Mouse (Mus musculus) brain, embryonic 18.5 days (tissue): Measurements from ENCODE around the gene Heatr5b.
A peak's percentile ranks its signal among the peaks of the same experiment; 100 is the strongest.

Experiments
- DNase-seq: peaks from one replicate; pipeline ENCODE4 v3.0.0-alpha.2; 2012; ENCODE audit warnings: low read depth, low spot score

Gene Heatr5b

DNA sequence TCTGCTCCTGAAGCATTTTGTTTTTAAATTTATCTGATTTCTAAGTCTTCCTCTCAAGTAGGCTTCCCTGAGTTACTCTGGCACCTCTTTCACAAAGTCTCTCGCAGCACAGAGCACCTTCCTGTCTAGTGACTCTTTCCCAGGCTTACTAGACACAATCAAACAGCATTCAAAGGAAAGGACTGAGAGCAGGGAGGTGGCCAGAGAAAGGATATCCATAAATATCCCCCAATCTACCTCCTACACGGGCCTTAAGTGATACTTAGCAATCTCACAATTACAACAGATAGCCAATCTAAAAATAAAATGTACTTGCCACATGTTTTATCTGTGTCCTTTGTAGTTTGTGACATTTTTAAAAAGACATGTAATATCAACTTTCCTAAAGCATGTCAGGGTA is 66.2 kb downstream of the Heatr5b start:
- no peak for DNase-seq

DNA sequence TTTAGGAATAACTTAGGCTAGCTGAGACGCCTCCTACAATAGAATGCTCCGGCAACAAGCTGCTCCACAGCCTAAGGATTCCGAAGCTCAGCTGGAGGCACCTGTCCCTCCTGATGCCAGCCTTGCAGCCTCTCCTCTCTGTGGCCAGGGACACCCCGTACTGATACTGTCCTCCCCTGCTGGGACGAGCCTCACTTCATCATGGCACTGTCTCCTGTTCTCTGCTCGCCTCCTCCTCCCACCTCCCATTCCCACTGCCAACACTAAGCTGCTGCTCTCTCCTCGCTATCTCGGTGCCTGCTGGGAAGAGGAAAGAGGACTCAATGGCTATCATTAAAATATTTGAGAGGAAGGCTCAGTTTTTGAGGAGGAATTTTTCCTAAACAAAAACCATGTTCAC is 67.6 kb downstream of the Heatr5b start:
- no peak for DNase-seq

- no peak for DNase-seq
Measured at GRCm38 (mm10) chr17:78766084-78766483, 69.1 kb downstream of the Heatr5b start.

- DNase-seq, result no peak
Measured at GRCm38 (mm10) chr17:78763272-78763671, 71.9 kb downstream of the Heatr5b start.

DNA sequence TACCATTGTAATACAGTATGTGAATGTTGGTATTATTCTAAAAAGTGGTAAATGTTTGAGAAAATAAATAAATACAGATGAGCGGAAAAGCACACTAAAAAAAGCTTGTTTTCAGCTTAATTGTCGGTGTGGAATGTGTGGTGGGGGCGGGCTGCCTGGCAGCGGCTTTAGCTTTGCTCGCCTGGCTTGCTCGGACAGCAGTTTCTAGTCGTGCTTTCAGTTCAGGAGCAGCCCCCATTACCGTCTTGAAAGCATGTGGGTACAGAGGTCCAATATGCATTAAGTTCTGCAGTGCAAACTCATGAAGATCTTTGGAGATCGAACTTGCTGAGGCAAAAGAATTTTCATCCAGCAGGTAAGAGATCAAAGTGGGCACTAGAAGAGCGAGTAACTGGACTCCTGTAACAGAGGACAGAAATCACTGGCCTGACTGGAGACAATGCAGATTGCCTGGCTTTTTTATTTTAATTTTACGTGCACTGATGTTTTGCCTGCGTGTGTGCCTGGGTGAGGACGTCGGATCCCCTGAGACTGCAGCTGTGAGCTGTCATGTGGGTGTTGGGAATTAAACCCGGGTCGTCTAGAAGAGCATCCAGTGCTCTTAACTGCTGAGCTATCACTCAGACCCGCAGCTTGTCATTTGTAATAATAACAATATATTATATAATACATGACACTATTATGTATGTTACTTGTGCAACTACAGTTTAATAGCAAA is 82.1 kb downstream of the Heatr5b start:
- DNase-seq, result no peak

- DNase-seq, result no peak
Measured at GRCm38 (mm10) chr17:78752064-78752463, 83.1 kb downstream of the Heatr5b start.

DNA sequence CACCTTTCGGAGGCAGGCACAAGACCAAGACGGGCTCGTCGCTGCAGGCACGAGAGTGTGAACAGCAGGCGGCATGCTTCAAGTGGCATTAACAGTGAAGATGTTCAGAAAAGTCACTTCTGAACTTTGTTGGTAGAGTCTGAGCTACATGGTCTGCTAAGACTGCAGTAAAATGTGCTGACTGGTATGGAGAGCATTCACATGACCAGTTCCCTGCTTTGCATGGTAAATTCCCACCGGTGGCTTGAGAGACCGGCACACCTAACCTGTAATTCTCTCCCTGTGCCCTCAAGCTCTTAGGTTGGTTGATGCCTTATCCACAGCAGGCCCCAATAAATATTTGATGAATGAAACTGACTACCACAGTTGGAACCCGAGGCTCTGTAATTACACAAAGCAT is 86.7 kb downstream of the Heatr5b start:
- DNase-seq, result no peak

DNA sequence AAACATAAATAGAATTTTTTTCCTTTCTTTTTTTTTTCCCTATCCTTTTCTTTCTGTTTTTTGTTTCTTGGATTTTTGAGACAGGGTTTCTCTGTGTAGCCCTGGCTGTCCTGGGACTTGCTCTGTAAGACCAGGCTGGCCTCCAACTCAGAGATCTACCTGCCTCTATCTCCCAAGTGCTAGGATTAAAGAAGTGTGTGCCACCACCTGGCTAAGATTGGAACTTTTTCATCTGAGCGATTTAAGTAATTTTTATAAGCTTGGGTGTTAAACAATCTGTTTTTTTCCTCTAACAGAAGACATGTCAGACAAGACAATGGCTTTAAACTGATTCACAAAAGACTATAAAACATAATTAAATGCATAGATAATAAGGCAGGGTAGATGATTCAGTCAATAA is 96.7 kb downstream of the Heatr5b start:
- DNase-seq, result no peak

DNA sequence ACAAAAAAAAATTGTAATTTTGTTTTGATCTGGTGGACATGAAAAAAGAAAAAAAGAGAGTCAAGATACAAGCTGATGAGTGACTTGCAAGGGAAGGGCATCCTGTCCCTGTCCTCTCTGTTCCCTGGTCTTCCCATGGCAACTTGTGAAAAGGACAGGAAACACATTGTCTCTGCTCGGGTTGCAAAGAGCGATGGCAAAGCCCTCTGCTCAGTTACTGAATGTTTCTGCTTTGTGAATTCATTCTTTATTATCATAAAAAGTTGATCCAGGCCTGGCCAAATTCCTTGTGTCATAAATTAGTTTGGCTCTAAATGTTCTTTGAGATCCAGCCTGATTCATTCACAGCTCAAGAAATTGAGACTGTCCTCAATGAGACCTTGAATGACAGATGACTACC is 97.4 kb downstream of the Heatr5b start:
- no peak for DNase-seq

GRCm38 (mm10) chr17:78737096-78737495 is 98.1 kb downstream of the Heatr5b start, which contains the start of gene Strn:
Gene Strn, minus strand, starts transcription at chr17:78737196.
- DNase-seq, result peak; percentile 4

DNA sequence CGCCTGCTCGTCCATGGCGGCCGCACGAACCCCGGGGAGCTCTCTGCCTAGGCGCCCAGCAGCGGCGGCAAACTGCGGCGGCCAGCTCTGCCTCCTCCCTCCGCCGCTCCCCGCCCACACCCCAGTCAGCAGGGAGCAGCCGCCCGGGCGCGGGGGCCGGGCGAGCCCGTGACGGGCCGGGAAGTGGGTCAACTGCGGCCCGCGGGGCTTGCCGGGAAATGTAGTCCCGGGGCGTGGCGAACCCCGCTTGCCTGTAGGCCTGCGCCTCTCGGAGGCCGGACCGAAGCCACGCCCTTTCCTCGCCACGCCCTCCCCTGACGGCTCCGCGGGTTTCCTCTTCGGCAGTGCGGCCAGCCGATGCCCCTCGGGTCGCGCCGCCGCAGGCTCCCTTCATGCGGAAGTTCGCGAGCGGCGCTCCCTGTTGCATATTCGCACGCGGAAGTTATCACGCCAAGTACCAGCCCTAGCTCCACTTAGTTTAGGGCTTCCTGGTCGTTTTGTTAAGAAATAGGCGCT is 98.6 kb downstream of the Heatr5b start:
- peak; percentile 87 for DNase-seq

- DNase-seq, result peak; percentile 6
Measured at GRCm38 (mm10) chr17:78735731-78736472, 99.3 kb downstream of the Heatr5b start.

- DNase-seq, result no peak
Measured at GRCm38 (mm10) chr17:78734806-78735205, 100.4 kb downstream of the Heatr5b start.

- no peak for DNase-seq
Measured at GRCm38 (mm10) chr17:78732056-78732455, 103.1 kb downstream of the Heatr5b start.

DNA sequence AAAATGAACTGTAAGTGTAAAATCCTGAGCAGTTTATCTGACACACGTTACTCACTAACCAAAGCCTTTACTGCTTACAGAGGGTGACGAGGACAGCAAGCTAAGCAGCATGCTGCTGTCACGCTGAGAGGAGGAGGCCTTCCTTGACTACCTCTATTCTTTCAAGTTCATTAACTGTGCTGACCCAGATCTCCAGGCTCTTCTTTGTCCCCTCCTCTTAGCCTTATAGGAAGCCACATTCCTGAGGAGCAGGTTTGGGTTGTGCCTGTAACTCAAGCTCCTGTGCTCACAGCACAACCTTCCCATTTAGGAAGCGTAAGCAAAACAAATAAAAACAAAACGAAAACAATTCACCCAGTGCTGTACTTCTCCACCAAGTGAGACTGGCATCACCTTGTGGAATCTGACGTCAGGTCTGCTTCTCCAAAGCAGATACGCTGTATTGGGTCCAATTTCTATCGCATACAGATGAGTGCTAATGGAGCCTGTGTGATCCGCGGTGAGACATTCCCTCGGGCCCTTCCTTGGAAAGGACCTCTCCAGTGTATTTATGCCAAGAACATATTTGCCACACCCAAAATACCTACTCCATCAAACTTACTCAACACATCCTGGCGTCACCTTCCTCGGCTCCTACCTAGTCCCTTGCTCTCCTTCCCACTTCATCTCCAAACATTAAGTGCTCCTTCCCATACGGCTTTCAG is 108.3 kb downstream of the Heatr5b start:
- DNase-seq, result no peak

DNA sequence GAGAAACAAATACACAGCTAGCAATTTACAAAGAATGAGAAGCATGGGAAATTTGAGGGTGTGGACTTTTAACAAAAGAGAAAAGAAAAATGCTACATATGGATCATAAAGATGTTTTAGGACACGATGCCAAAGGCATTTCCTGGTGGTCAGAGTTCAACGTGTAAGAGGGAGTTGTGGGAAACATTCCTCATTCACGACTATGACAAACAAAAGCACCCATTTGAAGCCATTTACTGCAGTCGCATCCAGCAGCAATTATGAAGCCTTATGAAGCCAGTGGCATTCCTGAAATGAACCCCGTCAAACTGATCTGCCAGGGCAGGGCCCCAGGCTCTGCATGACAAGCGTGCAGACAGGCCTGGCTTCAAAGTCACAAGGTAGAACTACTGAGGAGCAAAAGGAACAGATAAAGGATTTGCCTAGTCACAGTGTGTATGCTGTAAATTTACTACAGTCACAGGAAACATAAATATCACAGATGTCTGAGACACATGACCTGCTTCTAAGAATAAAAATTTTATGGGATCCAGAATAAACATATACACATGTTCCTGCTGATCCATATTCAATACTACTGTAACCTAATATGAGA is 110.6 kb downstream of the Heatr5b start:
- no peak for DNase-seq

GRCm38 (mm10) chr17:78721690-78722089 is 113.5 kb downstream of the Heatr5b start:
- DNase-seq, result no peak

DNA sequence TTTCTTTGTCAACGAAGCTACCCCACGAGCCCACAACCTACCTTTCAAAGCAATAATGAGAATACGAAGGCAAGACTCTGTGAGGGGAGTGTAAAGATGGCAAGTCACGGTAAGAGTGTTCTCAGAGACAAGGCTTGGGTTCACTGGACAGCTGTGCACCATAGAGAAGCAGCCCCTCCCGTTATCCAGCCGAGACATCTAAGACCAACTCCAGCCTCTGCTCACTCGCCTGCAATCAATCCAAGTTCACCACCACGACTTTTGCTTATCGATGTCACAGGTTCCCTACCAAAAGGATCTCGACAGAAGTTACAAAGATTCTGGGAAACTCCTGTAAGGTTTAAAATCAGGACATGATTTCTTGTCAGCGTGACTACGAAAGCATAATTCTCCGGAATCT is 116.1 kb downstream of the Heatr5b start:
- DNase-seq, result no peak

DNA sequence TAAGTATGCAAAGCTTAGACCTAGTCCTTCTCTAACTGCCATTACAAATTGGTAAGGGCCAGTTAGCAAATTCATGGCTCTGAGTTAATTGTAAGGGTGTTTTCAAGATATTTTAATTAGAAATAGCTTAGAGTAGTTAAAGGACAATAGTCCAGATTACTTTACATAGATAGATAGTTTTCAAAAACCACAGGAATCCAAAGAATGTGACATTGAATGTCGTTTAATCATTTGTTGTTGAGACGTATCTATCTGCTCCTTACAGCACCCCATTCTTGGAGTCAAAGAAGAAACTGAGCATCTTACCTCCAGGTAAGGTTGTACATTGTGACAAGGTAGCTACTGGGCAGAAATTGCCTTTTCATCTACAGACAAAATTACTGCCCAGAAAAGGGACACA is 124.9 kb downstream of the Heatr5b start:
- no peak for DNase-seq

GRCm38 (mm10) chr17:78708422-78708821 is 126.7 kb downstream of the Heatr5b start:
- DNase-seq, result no peak

DNA sequence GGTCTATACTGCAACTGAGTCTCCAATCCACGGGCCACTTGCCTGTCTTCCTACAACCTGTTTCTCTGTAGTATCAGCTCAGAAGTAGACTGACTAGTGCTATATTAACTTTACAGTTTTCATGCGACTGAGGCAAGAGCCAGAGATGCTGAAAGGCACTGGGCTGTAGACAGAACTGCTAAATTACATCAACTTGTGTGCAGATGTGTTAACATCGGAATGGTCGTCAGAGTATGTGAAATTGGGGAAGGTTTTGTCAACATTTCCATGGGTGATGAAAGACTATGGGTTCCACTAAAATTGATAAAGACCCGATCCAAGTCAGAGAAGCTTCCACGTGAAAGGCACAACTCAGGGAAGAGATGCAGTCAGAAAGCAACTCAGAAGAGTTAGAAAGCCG is 132.2 kb downstream of the Heatr5b start:
- no peak for DNase-seq
